Mouse (Mus musculus) cerebellum, adult 8-10 months (tissue): ENCODE data around the gene Nfia.

Experiments used
- DNase-seq: peaks from one replicate; pipeline ENCODE4 v3.0.0; 2022

The Nfia gene

GRCm38 (mm10) chr4:98085060-98085459 lies 312.5 kb downstream of the Nfia start:
- no peak for DNase-seq

GRCm38 (mm10) chr4:98086976-98087375 lies 314.4 kb downstream of the Nfia start:
- DNase-seq = no peak

- DNase-seq = no peak
Measured at GRCm38 (mm10) chr4:98089985-98090384, 317.5 kb downstream of the Nfia start.

- DNase-seq = no peak
Measured at GRCm38 (mm10) chr4:98090586-98090985, 318.1 kb downstream of the Nfia start.

GRCm38 (mm10) chr4:98091368-98091827 lies 318.9 kb downstream of the Nfia start:
- no peak for DNase-seq

GRCm38 (mm10) chr4:98091901-98092472 lies 319.5 kb downstream of the Nfia start:
- no peak for DNase-seq

GRCm38 (mm10) chr4:98094112-98094805 lies 321.7 kb downstream of the Nfia start:
- DNase-seq = no peak

GRCm38 (mm10) chr4:98095060-98095459 lies 322.5 kb downstream of the Nfia start:
- DNase-seq = no peak

- DNase-seq = no peak
Measured at GRCm38 (mm10) chr4:98097013-98097566, 324.6 kb downstream of the Nfia start.

GRCm38 (mm10) chr4:98098663-98099062 lies 326.1 kb downstream of the Nfia start:
- no peak for DNase-seq

- DNase-seq = no peak
Measured at GRCm38 (mm10) chr4:98099433-98099832, 326.9 kb downstream of the Nfia start.

- no peak for DNase-seq
Measured at GRCm38 (mm10) chr4:98101153-98102096, 328.9 kb downstream of the Nfia start.

- DNase-seq = no peak
Measured at GRCm38 (mm10) chr4:98102625-98103336, 330.2 kb downstream of the Nfia start.

- DNase-seq = no peak
Measured at GRCm38 (mm10) chr4:98103337-98103666, 330.8 kb downstream of the Nfia start.

GRCm38 (mm10) chr4:98104161-98104560 lies 331.6 kb downstream of the Nfia start:
- no peak for DNase-seq

- DNase-seq = no peak
Measured at GRCm38 (mm10) chr4:98104911-98105702, 332.6 kb downstream of the Nfia start.

- no peak for DNase-seq
Measured at GRCm38 (mm10) chr4:98105971-98106370, 333.4 kb downstream of the Nfia start.

- DNase-seq = no peak
Measured at GRCm38 (mm10) chr4:98106445-98107092, 334.0 kb downstream of the Nfia start.

GRCm38 (mm10) chr4:98107093-98107453 lies 334.5 kb downstream of the Nfia start:
- no peak for DNase-seq

GRCm38 (mm10) chr4:98107936-98108675 lies 335.6 kb downstream of the Nfia start:
- DNase-seq = no peak

GRCm38 (mm10) chr4:98108676-98109016 lies 336.1 kb downstream of the Nfia start:
- DNase-seq = no peak
